Mouse (Mus musculus) myocyte (in vitro differentiated cells): ENCODE data around the gene Tmc8. TPM values are rescaled to one million over a fixed set of nuclear protein-coding genes. Genes with fewer than 3 reads are reported as not detected.
"Not testable (repeated sequence)": the region's sequence is repeated elsewhere in the genome, so short reads cannot be mapped to it uniquely, and the experiment has no call there.

ENCODE experiments used
- H3K27me3 ChIP-seq: one replicate; pipeline ENCODE4 v1.6.1; 2011; ENCODE audit not compliant: control insufficient read depth, insufficient read depth, insufficient read length
- H3K36me3 ChIP-seq: one replicate; pipeline ENCODE4 v1.6.1; 2011; ENCODE audit not compliant: control insufficient read depth, insufficient read depth
- H3K4me2 ChIP-seq: one replicate; pipeline ENCODE4 v1.6.1; 2011; ENCODE audit warnings: low read depth, control low read depth
- H3K4me3 ChIP-seq: one replicate; pipeline ENCODE4 v1.5.1; 2011; ENCODE audit warnings: mild to moderate bottlenecking, control low read depth, moderate library complexity
- H3K79me2 ChIP-seq: one replicate; pipeline ENCODE4 v1.6.1; 2011; ENCODE audit not compliant: control insufficient read depth, insufficient read depth
- H3ac ChIP-seq: one replicate; pipeline ENCODE4 v1.6.1; 2011; ENCODE audit not compliant: control insufficient read depth, insufficient read length
- CEBPB ChIP-seq: IDR thresholded peaks from 2 replicates; pipeline ENCODE4 v1.6.1; 2011; ENCODE audit warnings: mild to moderate bottlenecking, moderate library complexity; ENCODE audit not compliant: poor library complexity, insufficient read depth, severe bottlenecking
- E2F4 ChIP-seq: IDR thresholded peaks from one replicate; pipeline ENCODE4 v1.6.1; 2011; ENCODE audit warnings: mild to moderate bottlenecking, control low read depth, moderate library complexity; ENCODE audit not compliant: insufficient read depth
- MAX ChIP-seq: IDR thresholded peaks from one replicate; pipeline ENCODE4 v1.6.1; 2011; ENCODE audit warnings: low read depth, mild to moderate bottlenecking, control low read depth
- MYOD1 ChIP-seq, 3 experiments: IDR thresholded peaks; one replicate each; pipeline ENCODE4 v1.6.1; 2011; ENCODE audit warnings: control low read depth in 2 of 3, low read depth in 2 of 3, mild to moderate bottlenecking in 2 of 3, moderate library complexity in 1 of 3; ENCODE audit not compliant: insufficient read length in 2 of 3, control insufficient read depth in 1 of 3
- MYOG ChIP-seq, 3 experiments: IDR thresholded peaks; one replicate each; pipeline ENCODE4 v1.6.1; 2011; ENCODE audit warnings: control low read depth in 2 of 3, low read depth in 2 of 3, mild to moderate bottlenecking in 2 of 3; ENCODE audit not compliant: insufficient read length in 2 of 3, control insufficient read depth in 1 of 3, insufficient read depth in 1 of 3
- POLR2A ChIP-seq: IDR thresholded peaks from one replicate; pipeline ENCODE4 v1.6.1; 2011; ENCODE audit warnings: low read depth, mild to moderate bottlenecking, control low read depth, moderate library complexity; ENCODE audit not compliant: insufficient read length
- POLR2AphosphoS2 ChIP-seq: IDR thresholded peaks from one replicate; pipeline ENCODE4 v1.6.1; 2011; ENCODE audit warnings: low read depth, control low read depth; ENCODE audit not compliant: insufficient read length
- REST ChIP-seq: IDR thresholded peaks from one replicate; pipeline ENCODE4 v1.6.1; 2011; ENCODE audit warnings: mild to moderate bottlenecking, control low read depth, moderate library complexity; ENCODE audit not compliant: insufficient read depth, insufficient read length
- SRF ChIP-seq: IDR thresholded peaks from one replicate; pipeline ENCODE4 v1.6.1; 2011; ENCODE audit warnings: low read depth; ENCODE audit not compliant: control insufficient read depth, insufficient read length
- TCF12 ChIP-seq: IDR thresholded peaks from one replicate; pipeline ENCODE4 v1.6.1; 2011; ENCODE audit warnings: mild to moderate bottlenecking, control low read depth; ENCODE audit not compliant: poor library complexity, insufficient read depth, severe bottlenecking
- TCF3 ChIP-seq: IDR thresholded peaks from one replicate; pipeline ENCODE4 v1.6.1; 2011; ENCODE audit warnings: low read depth, control low read depth; ENCODE audit not compliant: insufficient read length
- USF1 ChIP-seq: IDR thresholded peaks from one replicate; pipeline ENCODE4 v1.6.1; 2011; ENCODE audit warnings: low read depth, mild to moderate bottlenecking, control low read depth, moderate library complexity
- polyA plus RNA-seq: library from polyadenylated mRNA; unstranded; fragments of >200 nt; fragmentation: generic; extraction: Trizol; gene quantifications from one replicate; pipeline ENCODE4 v1.2.1, GENCODE M21; 2012; ENCODE audit warnings: missing spikeins

The Tmc8 gene
- polyA plus RNA-seq, 1 experiment: 0.19 TPM

- Histone ChIP-seq H3K4me3 (no peak overlapping the region), H3K36me3 (no peaks in the 10 kb centered on the region), H3ac (no peak overlapping the region), H3K4me2 (peak overlapping the region; percentile 94), H3K27me3 (no peaks in the 10 kb centered on the region), H3K79me2 (peaks cover 7% of the 10 kb centered on the region)
- TF ChIP-seq MYOD1 (IDR thresholded peaks at IDR 0.05; ENCODE audit: control insufficient read depth in 1 of 3, insufficient read length in 2 of 3, low read depth in 2 of 3): peak in 2 of 3 experiments; percentile 80 to 85
- TF ChIP-seq REST: no peak
- peak; percentile 46 to 88 (median 51) for TF ChIP-seq MYOG (IDR thresholded peaks at IDR 0.05; ENCODE audit: control insufficient read depth in 1 of 3, insufficient read depth in 1 of 3, insufficient read length in 2 of 3, low read depth in 2 of 3)
- TF ChIP-seq POLR2A: peak; percentile 33
Measured at GRCm38 (mm10) chr11:117828888-117829604, 47.2 kb downstream of the Tmc8 start.

GRCm38 (mm10) chr11:117829671-117830215 is 47.9 kb downstream of the Tmc8 start:
- H3K4me2 ChIP-seq: peak overlapping the region; percentile 26
- no peak overlapping the region for H3ac ChIP-seq
- no peak overlapping the region for H3K4me3 ChIP-seq
- no peaks in the 10 kb centered on the region for H3K27me3 ChIP-seq
- no peaks in the 10 kb centered on the region for H3K36me3 ChIP-seq
- H3K79me2 ChIP-seq: peaks cover 7% of the 10 kb centered on the region
- no peak for TF ChIP-seq MAX
- no peak for TF ChIP-seq USF1
- TF ChIP-seq TCF3: no peak
- no peak for TF ChIP-seq MYOG (IDR thresholded peaks at IDR 0.05; ENCODE audit: control insufficient read depth in 1 of 3, insufficient read depth in 1 of 3, insufficient read length in 2 of 3, low read depth in 2 of 3)
- TF ChIP-seq TCF12: no peak
- TF ChIP-seq CEBPB: no peak
- TF ChIP-seq REST: no peak
- TF ChIP-seq MYOD1 (IDR thresholded peaks at IDR 0.05; ENCODE audit: control insufficient read depth in 1 of 3, insufficient read length in 2 of 3, low read depth in 2 of 3): no peak
- no peak for TF ChIP-seq E2F4
- no peak for TF ChIP-seq POLR2AphosphoS2
- no peak for TF ChIP-seq SRF
- no peak for TF ChIP-seq POLR2A

DNA sequence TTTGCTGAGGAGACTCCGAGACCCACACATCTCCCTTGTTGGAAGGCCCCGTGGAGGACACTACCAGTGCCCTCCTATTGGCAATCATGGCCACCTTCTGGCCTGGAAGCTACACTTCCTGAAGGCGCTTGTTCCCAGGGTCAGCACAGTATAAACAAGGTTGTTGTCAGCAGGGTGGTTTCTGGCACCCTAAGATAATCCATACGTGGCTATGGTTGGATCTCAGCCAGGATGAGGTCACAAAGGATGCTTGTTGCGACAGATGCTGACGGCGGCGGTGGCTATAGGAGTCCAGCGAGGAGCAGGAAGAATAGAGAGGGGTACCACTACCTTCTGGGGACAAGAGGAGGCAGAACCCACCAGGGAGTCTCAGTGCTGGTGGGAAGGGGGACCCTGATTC is 48.5 kb downstream of the Tmc8 start:
- Histone ChIP-seq H3K4me2 (no peak overlapping the region), H3K36me3 (no peaks in the 10 kb centered on the region)

GRCm38 (mm10) chr11:117832086-117832969 is 50.5 kb downstream of the Tmc8 start:
- H3K27me3 ChIP-seq: no peaks in the 10 kb centered on the region
- no peak for TF ChIP-seq REST
- no peak for TF ChIP-seq E2F4
- no peak for TF ChIP-seq POLR2A
- TF ChIP-seq MYOD1 (IDR thresholded peaks at IDR 0.05; ENCODE audit: control insufficient read depth in 1 of 3, insufficient read length in 2 of 3, low read depth in 2 of 3): peak in 2 of 3 experiments; percentile 75 to 85
- TF ChIP-seq MYOG (IDR thresholded peaks at IDR 0.05; ENCODE audit: control insufficient read depth in 1 of 3, insufficient read depth in 1 of 3, insufficient read length in 2 of 3, low read depth in 2 of 3): peak in 2 of 3 experiments; percentile 75 to 81
- TF ChIP-seq USF1: no peak
- no peak for TF ChIP-seq TCF3
- TF ChIP-seq CEBPB: no peak
- no peak for TF ChIP-seq SRF
- TF ChIP-seq MAX: no peak
- peak; percentile 29 for TF ChIP-seq POLR2AphosphoS2

More for the DNA sequence above, 48.5 kb downstream of the Tmc8 start:
- Histone ChIP-seq H3ac (no peak overlapping the region), H3K4me3 (no peak overlapping the region), H3K27me3 (no peaks in the 10 kb centered on the region), H3K79me2 (peaks cover under 1% of the 10 kb centered on the region)
- TF ChIP-seq MYOD1 (IDR thresholded peaks at IDR 0.05; ENCODE audit: control insufficient read depth in 1 of 3, insufficient read length in 2 of 3, low read depth in 2 of 3): no peak
- TF ChIP-seq REST: no peak
- TF ChIP-seq CEBPB: no peak
- no peak for TF ChIP-seq SRF

DNA sequence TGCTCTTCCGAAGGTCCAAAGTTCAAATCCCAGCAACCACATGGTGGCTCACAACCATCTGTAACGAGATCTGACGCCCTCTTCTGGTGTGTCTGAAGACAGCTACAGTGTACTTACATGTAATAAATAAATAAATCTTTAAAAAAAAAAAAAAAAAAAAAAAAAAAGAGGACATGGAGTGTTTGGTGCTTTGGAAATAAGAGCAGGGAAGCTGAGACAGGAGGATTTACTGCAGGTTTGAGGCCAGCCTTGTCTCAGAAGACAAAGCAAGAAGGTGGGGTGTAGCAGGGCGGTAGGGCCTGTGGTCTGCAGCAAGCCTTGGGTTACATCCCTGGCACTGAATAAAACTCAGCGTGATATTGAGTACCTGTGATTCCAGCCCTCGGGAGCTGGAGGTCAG is 51.6 kb downstream of the Tmc8 start:
- not testable (repeated sequence) for H3K4me2 ChIP-seq, H3K4me3 ChIP-seq, H3K27me3 ChIP-seq, H3ac ChIP-seq, H3K79me2 ChIP-seq, H3K36me3 ChIP-seq

More at GRCm38 (mm10) chr11:117832086-117832969, 50.5 kb downstream of the Tmc8 start:
- Histone ChIP-seq H3K4me2 (peak overlapping the region; percentile 68), H3ac (no peak overlapping the region), H3K36me3 (no peaks in the 10 kb centered on the region), H3K79me2 (no peaks in the 10 kb centered on the region), H3K4me3 (peak overlapping the region; percentile 15)
